Mouse (Mus musculus) lung, embryonic 15.5 days (tissue): ENCODE data around the gene Sh3bgr. TPM values are rescaled to one million over a fixed set of nuclear protein-coding genes. Genes with fewer than 3 reads are reported as not detected.

Source experiments
- ATAC-seq: fragments of 200-750 bp; cut with Nextera tagmentation; 2 replicates; pipeline ENCODE4 v1.8.0; 2017; ENCODE audit warnings: moderate number of reproducible peaks, borderline replicate concordance; ENCODE audit not compliant: low FRiP score, low TSS enrichment; ENCODE audit errors: extremely low read depth
- H3K27ac ChIP-seq: fragments of 300-500 bp; sonication (generic); 2 replicates; pipeline ENCODE4 v1.5.1; 2015; ENCODE audit warnings: moderate library complexity, mild to moderate bottlenecking, inconsistent platforms
- H3K27me3 ChIP-seq: fragments of 300-500 bp; sonication (generic); 2 replicates; pipeline ENCODE4 v1.6.1; 2015; ENCODE audit warnings: inconsistent platforms
- H3K36me3 ChIP-seq: fragments of 300-500 bp; sonication (generic); 2 replicates; pipeline ENCODE4 v1.6.1; 2015; ENCODE audit warnings: inconsistent platforms
- H3K4me1 ChIP-seq: fragments of 300-500 bp; sonication (generic); 2 replicates; pipeline ENCODE4 v1.6.1; 2015; ENCODE audit warnings: inconsistent platforms
- H3K4me2 ChIP-seq: fragments of 300-500 bp; sonication (generic); 2 replicates; pipeline ENCODE4 v1.6.1; 2015; ENCODE audit warnings: inconsistent platforms, mild to moderate bottlenecking, moderate library complexity
- H3K4me3 ChIP-seq: fragments of 300-500 bp; sonication (generic); 2 replicates; pipeline ENCODE4 v1.5.1; 2015; ENCODE audit warnings: mild to moderate bottlenecking, inconsistent platforms
- H3K9ac ChIP-seq: fragments of 300-500 bp; sonication (generic); 2 replicates; pipeline ENCODE4 v1.6.1; 2015; ENCODE audit warnings: inconsistent platforms
- H3K9me3 ChIP-seq: fragments of 300-500 bp; sonication (generic); 2 replicates; pipeline ENCODE4 v1.6.1; 2016; ENCODE audit warnings: inconsistent platforms
- WGBS: fragments of 180-500 bp; shearing (Covaris S2); methylation state at CpG from one replicate; pipeline ENCODE4 v1.1.7; 2015; 5-methylcytosine and 5-hydroxymethylcytosine counted together
- polyA plus RNA-seq: library from polyadenylated mRNA; unstranded; fragments of >200 nt; fragmentation: Nextera tagmentation; extraction: Ambion mirVana; gene quantifications from 2 replicates; pipeline ENCODE4 v1.2.1, GENCODE M21; 2015

The Sh3bgr gene
- 12.3 and 16.1 TPM in 2 replicates for polyA plus RNA-seq

DNA sequence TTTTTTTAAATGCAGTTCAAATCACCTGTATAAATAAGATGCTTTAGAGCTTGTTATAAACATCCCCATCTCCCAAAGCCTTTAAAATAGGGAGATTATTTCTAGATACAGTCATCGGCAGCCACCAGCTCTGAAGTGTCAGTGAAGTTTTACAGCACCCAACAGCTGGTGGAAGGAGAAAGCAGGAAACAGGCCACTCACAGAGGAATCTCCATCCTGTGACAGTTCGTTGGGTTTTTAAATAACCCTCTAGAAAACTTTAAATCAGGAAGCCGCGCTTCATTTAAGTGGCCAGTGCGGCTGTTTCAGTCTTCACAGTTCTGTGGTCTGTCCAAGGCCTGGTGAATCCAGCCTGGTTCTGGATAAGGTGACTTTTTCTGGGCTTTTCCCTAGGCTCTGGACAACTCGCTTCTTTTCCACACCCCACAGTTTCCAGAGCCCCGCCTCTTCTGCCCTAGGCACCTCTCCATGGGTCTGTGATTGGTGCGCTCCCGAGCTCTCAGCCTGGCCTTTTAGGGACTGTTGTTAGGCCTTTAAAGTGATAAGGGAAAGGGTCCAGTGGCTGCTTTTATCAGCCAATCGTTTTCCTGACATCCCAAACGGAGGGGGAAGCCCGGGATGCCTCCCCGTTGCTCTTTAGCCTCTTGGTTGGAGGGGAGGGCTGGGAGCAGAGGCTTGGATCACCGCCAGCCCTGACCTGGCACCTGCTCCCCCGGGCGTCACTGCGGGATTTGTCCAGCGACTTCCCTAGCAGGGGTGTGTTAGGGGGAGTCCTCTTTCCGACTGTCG is at the start of gene Sh3bgr:
TSS of gene Sh3bgr (plus strand) at position 538 of the 789 bp plus-strand sequence.
- Histone ChIP-seq H3K4me1 (peaks cover 11% of the 10 kb centered on the region), H3K27me3 (no peaks in the 10 kb centered on the region; the same call in 1 of the 2 replicates), H3K4me3 (peak within 1 kb of the TSS; percentile 34), H3K27ac (peak within 1 kb of the TSS; percentile 38), H3K9me3 (no peaks in the 10 kb centered on the region), H3K36me3 (no peaks in the 10 kb centered on the region), H3K9ac (peak within 1 kb of the TSS; percentile 5; the same call in 1 of the 2 replicates), H3K4me2 (peak within 1 kb of the TSS; percentile 69)
- WGBS: 3% methylated on average over 20 of the region's 20 CpGs
- ATAC-seq: peak; percentile 86

DNA sequence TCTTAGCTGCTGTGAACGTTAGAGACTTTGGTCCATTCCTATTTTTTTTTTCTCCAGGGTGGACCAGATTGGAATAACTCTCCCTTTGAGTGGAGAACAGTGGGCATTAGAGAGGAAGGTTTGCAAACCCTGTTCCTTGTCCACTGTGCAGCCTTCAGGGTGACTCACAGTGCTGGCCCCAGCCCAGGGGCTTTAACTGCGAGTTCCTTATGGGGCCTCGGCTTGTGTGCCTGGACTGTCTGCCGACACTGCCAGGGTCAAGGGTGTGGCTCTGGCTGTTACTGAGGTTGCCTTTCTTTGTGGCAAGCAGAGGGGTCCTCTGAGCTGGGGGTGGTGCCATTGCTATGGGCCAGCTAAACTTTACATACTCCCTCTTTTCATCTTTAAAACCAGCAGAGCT is 49.3 kb upstream of the Sh3bgr start:
- Histone ChIP-seq H3K27ac (no peak overlapping the region), H3K36me3 (0 out of 2 replicates have a peak, but pooled peaks cover 4% of the 10 kb centered on the region), H3K4me2 (no peak overlapping the region), H3K4me1 (peaks cover 6% of the 10 kb centered on the region; the same call in 1 of the 2 replicates), H3K9me3 (no peaks in the 10 kb centered on the region), H3K27me3 (no peaks in the 10 kb centered on the region), H3K9ac (no peak overlapping the region), H3K4me3 (no peak overlapping the region)
- no peak for ATAC-seq
- 55% methylated on average over 4 of the region's 4 CpGs for WGBS

DNA sequence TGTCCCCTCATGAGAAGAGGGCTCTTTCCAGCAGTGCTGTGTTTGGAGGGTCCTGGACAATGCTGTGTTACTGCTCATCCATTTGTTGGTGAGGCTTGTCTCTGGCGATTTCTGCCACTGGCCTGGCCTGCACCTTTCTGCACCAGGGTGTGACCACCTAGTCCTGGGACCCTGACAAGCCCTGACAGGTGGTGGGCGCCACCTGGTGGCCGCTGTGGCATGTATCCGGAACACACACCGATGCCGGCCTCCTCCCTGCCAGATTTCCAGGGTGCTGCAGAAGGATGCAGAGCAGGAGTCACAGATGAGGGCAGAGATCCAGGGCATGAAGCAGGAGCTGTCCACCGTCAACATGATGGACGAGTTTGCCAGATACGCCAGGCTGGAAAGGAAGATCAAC is 48.7 kb upstream of the Sh3bgr start:
- WGBS: 13% methylated on average over 9 of the region's 9 CpGs
- H3K9ac ChIP-seq: no peak overlapping the region
- no peaks in the 10 kb centered on the region for H3K27me3 ChIP-seq
- ATAC-seq: 0 out of 2 replicates have a peak, but pooled peaks have one; percentile 17
- no peak overlapping the region for H3K4me3 ChIP-seq
- no peak overlapping the region for H3K27ac ChIP-seq
- H3K4me1 ChIP-seq: 0 out of 2 replicates have a peak, but pooled peaks cover under 1% of the 10 kb centered on the region
- no peak overlapping the region for H3K4me2 ChIP-seq
- 0 out of 2 replicates have a peak, but pooled peaks cover 4% of the 10 kb centered on the region for H3K36me3 ChIP-seq
- H3K9me3 ChIP-seq: no peaks in the 10 kb centered on the region

DNA sequence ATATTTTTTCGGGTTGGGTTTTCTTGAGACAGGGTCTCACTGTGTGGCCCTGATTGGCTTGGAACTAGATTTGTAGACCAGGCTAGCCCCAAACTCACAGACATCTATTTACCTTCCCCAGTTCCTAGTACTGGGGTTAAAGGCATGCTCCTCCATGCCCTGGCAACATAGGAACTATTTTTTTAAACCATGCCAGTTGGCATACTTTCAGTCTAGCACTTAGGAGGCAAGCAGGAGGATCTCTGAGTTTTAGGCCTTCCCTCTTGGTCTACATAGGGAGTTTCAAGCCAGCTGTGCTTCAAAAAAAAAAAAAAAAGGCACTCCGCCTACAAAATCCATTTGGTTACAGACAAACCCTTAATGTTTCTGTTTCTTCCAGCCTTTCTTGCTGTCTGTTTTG is 45.8 kb upstream of the Sh3bgr start:
- WGBS: 89% methylated on average over 2 of the region's 2 CpGs
- Histone ChIP-seq H3K36me3 (0 out of 2 replicates have a peak, but pooled peaks cover 4% of the 10 kb centered on the region), H3K4me1 (peaks cover 8% of the 10 kb centered on the region; the same call in 1 of the 2 replicates), H3K9ac (no peak overlapping the region), H3K27ac (no peak overlapping the region), H3K9me3 (no peaks in the 10 kb centered on the region), H3K4me2 (no peak overlapping the region), H3K4me3 (no peak overlapping the region), H3K27me3 (no peaks in the 10 kb centered on the region)
- no peak for ATAC-seq

DNA sequence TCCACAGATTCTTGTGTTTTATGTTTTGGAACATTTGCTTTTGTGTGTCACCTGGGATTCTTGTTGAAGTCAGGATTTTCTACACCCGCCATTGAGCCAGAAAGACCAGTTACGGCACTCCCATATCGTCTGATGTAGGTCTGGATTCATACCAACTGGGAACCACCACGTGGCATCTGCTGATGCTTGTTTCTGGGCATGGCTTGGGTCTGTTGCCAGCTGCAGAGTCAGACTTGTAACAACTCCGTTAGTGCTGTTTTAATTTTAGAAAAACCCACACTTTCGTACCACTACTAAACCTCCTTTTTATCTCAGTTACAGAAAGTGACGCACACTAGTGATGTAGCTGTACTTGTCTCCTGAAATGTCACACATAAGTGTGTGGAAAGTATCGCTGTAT is 44.2 kb upstream of the Sh3bgr start:
- 90% methylated on average over 8 of the region's 8 CpGs for WGBS
- no peak for ATAC-seq

DNA sequence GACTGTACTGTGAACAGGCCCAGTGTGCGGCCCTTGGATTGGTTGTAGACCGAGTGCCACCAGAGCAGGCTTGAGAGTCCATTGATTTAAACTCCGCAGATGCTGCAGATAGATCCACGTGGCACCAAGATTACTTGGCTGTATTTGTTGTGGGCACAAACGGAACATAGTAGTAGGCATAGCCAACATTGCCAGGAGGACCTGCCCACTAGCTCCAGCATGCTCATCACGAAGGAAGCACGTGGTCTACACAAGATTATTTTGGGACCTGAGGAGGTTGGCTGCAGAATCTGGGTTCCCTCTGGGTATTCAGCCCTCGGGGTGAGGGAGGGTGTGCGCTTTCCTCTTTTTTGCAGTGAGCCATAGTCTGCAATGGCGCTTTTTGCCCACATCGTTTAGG is 43.1 kb upstream of the Sh3bgr start:
- ATAC-seq: no peak

More for the DNA sequence above, 44.2 kb upstream of the Sh3bgr start:
- Histone ChIP-seq H3K27ac (no peak overlapping the region), H3K4me2 (no peak overlapping the region), H3K4me3 (no peak overlapping the region), H3K9ac (no peak overlapping the region), H3K4me1 (peaks cover 14% of the 10 kb centered on the region; the same call in 1 of the 2 replicates), H3K27me3 (no peaks in the 10 kb centered on the region), H3K9me3 (no peaks in the 10 kb centered on the region), H3K36me3 (0 out of 2 replicates have a peak, but pooled peaks cover 4% of the 10 kb centered on the region)

DNA sequence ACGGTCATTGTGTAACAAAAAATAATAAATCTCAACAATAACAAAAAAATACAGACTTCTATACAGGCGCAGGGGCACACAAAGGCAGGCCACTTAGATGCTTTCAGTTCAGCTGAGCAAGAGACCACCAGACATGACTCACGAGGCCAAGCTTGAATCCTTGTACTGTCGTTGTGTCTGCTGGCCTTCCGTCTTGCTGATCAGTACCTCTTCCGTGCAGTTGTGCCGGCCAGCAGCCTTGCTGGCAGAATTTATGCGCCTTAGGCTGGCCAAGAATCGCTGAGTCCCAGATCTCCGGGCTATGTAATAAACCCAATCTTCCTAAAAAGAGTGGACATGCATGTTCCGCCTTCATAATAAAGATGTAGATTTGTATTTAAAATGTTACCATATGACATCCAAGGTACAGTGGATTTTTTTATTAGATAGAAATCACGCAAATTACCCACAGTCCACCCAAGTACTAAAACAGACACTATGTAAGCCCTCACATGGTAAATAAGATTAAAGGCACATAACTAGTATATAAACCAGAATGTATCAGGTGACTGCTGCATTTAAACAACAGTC is 41.7 kb upstream of the Sh3bgr start:
- ATAC-seq: no peak
- Histone ChIP-seq H3K36me3 (0 out of 2 replicates have a peak, but pooled peaks cover 4% of the 10 kb centered on the region), H3K9ac (peak overlapping the region; percentile 81), H3K4me2 (peak overlapping the region; percentile 99), H3K27ac (no peak overlapping the region), H3K9me3 (no peaks in the 10 kb centered on the region), H3K4me1 (peaks cover 14% of the 10 kb centered on the region; the same call in 1 of the 2 replicates), H3K4me3 (peak overlapping the region; percentile 57), H3K27me3 (no peaks in the 10 kb centered on the region)
- WGBS: 57% methylated on average over 12 of the region's 12 CpGs

More for the DNA sequence above, 43.1 kb upstream of the Sh3bgr start:
- H3K27ac ChIP-seq: no peak overlapping the region
- H3K4me3 ChIP-seq: no peak overlapping the region
- 0 out of 2 replicates have a peak, but pooled peaks cover 4% of the 10 kb centered on the region for H3K36me3 ChIP-seq
- H3K9ac ChIP-seq: no peak overlapping the region
- H3K4me2 ChIP-seq: no peak overlapping the region
- WGBS: 89% methylated on average over 11 of the region's 11 CpGs
- H3K4me1 ChIP-seq: peaks cover 14% of the 10 kb centered on the region; the same call in 1 of the 2 replicates
- H3K27me3 ChIP-seq: no peaks in the 10 kb centered on the region
- no peaks in the 10 kb centered on the region for H3K9me3 ChIP-seq

DNA sequence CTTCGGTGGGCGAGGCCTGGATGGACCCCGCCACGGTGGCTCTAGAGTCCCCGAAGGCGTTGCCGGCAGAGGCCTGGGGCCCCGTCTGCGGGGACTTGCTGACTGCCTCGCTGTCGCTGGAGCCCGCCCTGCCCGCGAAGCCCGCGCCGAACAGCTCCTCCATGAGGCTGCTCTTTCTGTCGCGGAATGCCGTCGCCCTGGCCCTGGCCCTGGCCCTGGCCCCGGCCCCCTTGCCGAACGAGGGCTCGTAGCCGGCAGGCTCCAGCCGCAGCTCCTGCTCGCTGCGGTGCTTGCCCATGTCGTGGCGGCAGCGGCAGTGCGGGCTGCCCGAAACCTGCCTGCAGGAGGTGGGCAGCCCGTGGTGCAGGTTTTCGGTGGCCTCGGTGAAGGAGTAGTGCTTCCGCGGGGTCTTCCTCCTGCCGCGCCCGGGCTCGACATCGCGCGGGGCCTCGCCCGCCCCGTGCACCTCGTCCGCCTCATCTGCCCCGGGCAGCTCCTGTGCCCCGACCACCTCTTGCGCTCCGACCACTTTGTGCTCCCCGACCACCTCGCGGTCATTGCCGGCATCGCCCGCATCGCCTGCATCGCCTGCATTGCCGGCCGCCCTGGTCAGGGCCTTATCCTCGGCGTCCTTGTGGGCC is 41.0 kb upstream of the Sh3bgr start:
- H3K4me1 ChIP-seq: peaks cover 14% of the 10 kb centered on the region; the same call in 1 of the 2 replicates
- H3K4me3 ChIP-seq: peak overlapping the region; percentile 57
- ATAC-seq: peak; percentile 79; the same call in 1 of the 2 replicates
- 0 out of 2 replicates have a peak, but pooled peaks cover under 1% of the 10 kb centered on the region for H3K36me3 ChIP-seq
- H3K4me2 ChIP-seq: peak overlapping the region; percentile 99
- no peaks in the 10 kb centered on the region for H3K9me3 ChIP-seq
- peak overlapping the region; percentile 81 for H3K9ac ChIP-seq
- H3K27me3 ChIP-seq: no peaks in the 10 kb centered on the region
- H3K27ac ChIP-seq: peak overlapping the region; percentile 66
- under 1% methylated on average over 67 of the region's 67 CpGs for WGBS

DNA sequence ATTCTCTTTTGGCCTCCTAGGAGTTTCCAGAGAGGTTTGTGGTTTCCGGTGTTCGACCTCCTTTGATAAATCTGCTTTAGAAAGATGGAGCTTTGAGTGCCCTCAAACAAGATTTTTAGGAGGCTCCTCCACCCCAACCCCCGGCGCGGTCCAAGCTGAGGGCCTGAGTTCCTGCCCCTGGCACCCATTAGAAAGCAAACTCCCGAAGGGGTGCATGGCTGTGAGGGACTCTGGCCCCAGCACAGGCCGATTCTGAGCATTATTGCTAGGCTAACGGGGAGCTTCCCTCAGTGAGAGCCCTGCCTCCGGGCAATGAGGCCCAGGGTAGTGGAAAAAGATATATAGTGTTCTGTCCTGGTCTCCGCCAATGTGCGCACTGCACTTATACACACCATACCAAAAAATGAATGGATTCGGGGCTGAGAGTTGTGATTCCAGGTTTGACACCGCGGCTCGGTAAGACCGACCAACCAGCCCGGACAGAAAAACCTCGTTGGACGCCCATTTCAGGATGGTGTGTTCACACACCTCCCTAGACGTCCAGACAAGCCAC is 40.4 kb upstream of the Sh3bgr start:
- Histone ChIP-seq H3K27ac (no peak overlapping the region), H3K9ac (peak overlapping the region; percentile 81), H3K36me3 (no peaks in the 10 kb centered on the region), H3K27me3 (no peaks in the 10 kb centered on the region), H3K4me3 (peak overlapping the region; percentile 57), H3K9me3 (no peaks in the 10 kb centered on the region), H3K4me1 (peaks cover 14% of the 10 kb centered on the region; the same call in 1 of the 2 replicates), H3K4me2 (peak overlapping the region; percentile 99)
- 73% methylated on average over 20 of the region's 20 CpGs for WGBS
- ATAC-seq: no peak; the same call in 1 of the 2 replicates

DNA sequence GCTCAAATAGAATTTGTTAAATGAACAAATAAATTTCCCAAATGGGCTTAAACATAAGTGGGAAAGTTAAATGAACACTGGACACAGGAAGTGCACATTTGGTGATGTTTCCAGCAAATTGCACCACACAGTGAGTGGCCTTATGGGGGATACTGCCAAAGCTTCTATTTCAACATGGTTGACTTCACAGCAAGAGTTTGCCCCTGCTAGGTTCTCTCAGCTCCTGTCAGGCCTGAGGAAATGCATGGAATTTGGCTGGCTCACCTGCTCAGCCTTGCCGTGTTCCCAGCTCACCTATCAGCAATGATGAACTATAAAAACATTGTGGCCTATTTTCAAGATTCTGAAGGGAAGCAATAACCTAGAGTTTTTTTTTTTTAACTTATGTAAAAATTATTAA is 39.3 kb upstream of the Sh3bgr start:
- no peak for ATAC-seq
- H3K36me3 ChIP-seq: no peaks in the 10 kb centered on the region
- H3K9ac ChIP-seq: no peak overlapping the region
- no peaks in the 10 kb centered on the region for H3K27me3 ChIP-seq
- no peak overlapping the region for H3K4me2 ChIP-seq
- H3K27ac ChIP-seq: no peak overlapping the region
- 77% methylated on average over 1 of the region's 1 CpGs for WGBS
- H3K4me1 ChIP-seq: peaks cover 14% of the 10 kb centered on the region; the same call in 1 of the 2 replicates
- no peak overlapping the region for H3K4me3 ChIP-seq
- H3K9me3 ChIP-seq: no peaks in the 10 kb centered on the region

DNA sequence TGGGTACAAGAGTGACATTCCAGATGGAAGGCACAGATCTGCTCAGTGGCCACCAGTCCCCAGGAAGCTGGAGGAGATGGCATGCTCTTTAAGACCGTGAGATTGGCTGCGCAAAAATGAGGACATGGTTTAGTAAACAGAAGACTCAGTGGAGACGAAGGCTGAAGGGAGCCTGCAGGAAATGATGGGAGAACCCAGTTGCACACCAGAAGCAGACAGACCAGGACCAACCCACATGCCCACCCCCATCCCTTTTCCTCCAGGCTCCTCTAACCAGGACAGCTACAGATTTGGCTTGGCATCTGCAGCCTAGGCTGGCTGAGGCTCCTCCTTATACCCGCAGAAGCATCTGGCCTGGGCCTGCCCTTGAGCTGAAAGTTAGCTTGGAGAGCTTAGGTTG is 38.9 kb upstream of the Sh3bgr start:
- H3K4me1 ChIP-seq: peaks cover 14% of the 10 kb centered on the region; the same call in 1 of the 2 replicates
- H3K9ac ChIP-seq: no peak overlapping the region
- no peak overlapping the region for H3K4me3 ChIP-seq
- H3K36me3 ChIP-seq: no peaks in the 10 kb centered on the region
- WGBS: 74% methylated on average over 4 of the region's 4 CpGs
- H3K4me2 ChIP-seq: no peak overlapping the region
- ATAC-seq: no peak
- H3K27ac ChIP-seq: no peak overlapping the region
- H3K27me3 ChIP-seq: no peaks in the 10 kb centered on the region
- no peaks in the 10 kb centered on the region for H3K9me3 ChIP-seq
